Mouse (Mus musculus): ENCODE results near the gene Calm4.
A peak's percentile ranks its signal among the peaks of the same experiment; 100 is the strongest.
"Not testable (repeated sequence)": the region's sequence is repeated elsewhere in the genome, so short reads cannot be mapped to it uniquely, and the experiment has no call there.

The Calm4 gene

DNA sequence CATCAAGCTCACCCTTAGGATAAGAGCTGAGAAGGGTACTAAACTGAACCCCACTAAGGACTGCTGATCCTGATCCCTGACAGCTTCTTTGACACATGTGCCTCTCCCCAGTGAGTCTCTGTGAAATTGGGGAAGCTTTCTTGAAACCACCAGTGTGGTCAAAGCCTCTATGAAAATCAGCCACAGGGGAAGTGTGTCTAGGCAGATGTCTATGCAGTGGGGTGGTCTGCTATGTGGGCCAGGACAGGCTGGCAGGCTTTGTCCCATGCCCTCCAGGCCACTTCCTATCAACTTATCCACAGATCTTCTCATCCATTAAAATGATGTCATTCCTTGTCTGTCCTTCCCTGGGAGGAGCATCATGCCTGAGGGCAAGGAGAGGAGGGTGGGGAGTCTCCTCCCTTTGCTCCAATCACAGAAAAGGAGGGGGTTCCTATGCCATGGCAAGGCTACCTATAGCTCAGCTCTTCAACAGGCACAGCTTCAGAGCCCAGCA lies at the start of gene Calm4:
Calm4 (plus strand) TSS at position 446 of the 496 bp plus-strand sequence.
- DNase-seq: not testable (repeated sequence)

- no peak for DNase-seq
Observed at GRCm38 (mm10) chr13:3788588-3788987, 49.0 kb upstream of the Calm4 start.

- no peak for DNase-seq
Observed at GRCm38 (mm10) chr13:3789531-3789930, 48.0 kb upstream of the Calm4 start.

GRCm38 (mm10) chr13:3796649-3797048 lies 40.9 kb upstream of the Calm4 start:
- no peak for DNase-seq

- DNase-seq: no peak
Observed at GRCm38 (mm10) chr13:3798751-3799150, 38.8 kb upstream of the Calm4 start.

GRCm38 (mm10) chr13:3799386-3799785 lies 38.2 kb upstream of the Calm4 start:
- DNase-seq: peak; percentile 23

DNA sequence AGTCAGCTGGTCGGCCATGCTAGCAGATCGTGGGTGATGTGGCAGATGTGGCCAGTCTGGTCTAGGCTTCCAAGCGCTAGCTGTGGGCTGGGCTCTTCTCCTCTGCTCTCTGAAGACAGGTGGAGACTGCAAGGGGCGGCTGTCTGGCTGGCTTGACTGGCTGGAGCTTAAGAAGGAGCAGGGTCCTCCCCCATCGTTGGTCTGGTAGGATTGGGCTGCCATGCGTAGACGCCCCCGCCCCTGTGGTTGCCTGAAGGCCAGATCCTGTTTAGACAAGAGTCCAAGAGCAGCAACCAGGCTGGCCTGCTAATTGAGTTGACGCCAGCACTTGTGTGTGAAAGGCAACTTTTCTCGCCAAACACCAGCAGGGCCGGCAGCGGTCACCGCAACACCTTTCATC lies 33.4 kb upstream of the Calm4 start, which contains the start of gene Calml3:
Calml3 (minus strand) TSS at position 131 of the 400 bp plus-strand sequence.
- DNase-seq: no peak

- DNase-seq: no peak
Observed at GRCm38 (mm10) chr13:3805132-3805531, 32.4 kb upstream of the Calm4 start.

GRCm38 (mm10) chr13:3805638-3806037 lies 31.9 kb upstream of the Calm4 start:
- no peak for DNase-seq

GRCm38 (mm10) chr13:3807131-3807827 lies 30.3 kb upstream of the Calm4 start:
- DNase-seq: no peak

GRCm38 (mm10) chr13:3818012-3818739 lies 19.4 kb upstream of the Calm4 start:
- DNase-seq: no peak

DNA sequence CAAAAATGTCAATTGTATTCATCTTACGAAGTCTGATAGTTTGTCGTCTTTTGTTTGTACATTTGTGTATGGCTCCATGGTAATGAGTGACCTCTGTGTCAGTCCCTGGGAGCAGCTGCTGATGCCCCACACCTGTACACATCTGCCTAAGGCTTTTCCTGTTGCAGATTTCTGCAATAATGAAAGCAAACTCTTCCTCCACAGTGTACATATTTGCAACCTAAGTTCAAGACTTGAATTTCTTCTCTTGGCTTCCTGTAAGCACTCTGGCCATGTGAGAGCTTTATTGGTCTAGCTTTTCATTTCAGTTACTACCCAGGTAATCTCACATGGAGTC lies 18.8 kb upstream of the Calm4 start:
- DNase-seq: no peak

GRCm38 (mm10) chr13:3822105-3822504 lies 15.5 kb upstream of the Calm4 start:
- DNase-seq: no peak

GRCm38 (mm10) chr13:3825726-3826125 lies 11.8 kb upstream of the Calm4 start:
- DNase-seq: no peak

DNA sequence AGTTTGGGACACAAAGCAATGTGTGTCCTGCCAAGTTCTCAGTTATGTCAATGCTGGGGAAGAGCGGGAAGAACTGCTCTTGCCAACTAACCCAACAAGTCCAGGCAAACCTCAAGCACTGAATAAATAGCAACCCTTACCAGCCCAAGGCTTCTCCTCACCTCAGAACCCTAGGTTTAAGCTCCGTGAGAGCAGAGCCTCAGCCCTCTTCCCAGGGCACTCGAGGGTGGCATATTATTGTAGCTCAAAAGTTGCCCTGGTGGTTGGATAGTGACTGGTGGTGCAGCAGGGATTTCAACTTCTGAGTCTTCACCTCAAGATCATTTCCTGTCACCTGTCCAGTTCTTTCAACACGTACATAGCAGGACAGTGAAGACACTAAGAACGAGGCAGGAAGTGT lies 6.0 kb upstream of the Calm4 start:
- DNase-seq: no peak

DNA sequence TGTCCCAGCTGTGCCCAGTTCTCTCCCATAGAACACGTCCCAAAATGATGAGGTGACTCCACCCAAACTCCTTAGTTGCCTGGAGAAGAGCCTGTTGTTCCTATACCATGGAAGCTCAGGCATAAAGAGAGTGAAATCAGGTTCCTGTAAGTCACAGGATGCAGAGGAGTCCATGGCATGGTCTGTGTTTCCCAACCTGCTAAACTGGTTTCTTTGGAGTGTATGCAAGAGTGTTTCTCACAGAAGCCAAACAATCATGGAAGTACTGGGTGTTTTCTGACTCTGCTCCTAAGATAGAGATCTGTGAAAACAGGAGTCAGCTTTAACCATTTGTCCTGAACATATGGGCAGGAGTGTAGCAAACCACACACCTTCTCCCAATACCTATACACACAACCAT lies 5.6 kb upstream of the Calm4 start:
- no peak for DNase-seq

DNA sequence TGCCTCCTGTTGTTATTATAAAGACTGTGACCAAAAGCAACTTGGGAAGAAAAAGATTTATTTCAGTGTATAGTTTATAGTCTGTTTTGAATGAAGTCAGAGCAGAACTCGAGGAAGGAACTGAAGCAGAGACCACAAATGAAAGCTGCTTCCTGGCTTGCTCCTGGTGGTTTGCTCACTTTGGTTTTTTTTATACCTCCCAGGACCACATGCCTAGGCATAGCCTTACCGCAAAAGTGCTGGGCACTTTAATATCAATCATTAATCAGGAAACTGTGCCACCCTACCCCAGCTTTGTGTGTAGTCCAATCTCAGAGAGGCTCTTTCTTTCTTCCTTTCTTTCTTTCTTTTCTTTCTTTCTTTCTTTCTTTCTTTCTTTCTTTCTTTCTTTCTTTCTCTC lies 5.1 kb upstream of the Calm4 start:
- DNase-seq: no peak

- not testable (repeated sequence) for DNase-seq
Observed at GRCm38 (mm10) chr13:3833644-3834043, 3.9 kb upstream of the Calm4 start.

DNA sequence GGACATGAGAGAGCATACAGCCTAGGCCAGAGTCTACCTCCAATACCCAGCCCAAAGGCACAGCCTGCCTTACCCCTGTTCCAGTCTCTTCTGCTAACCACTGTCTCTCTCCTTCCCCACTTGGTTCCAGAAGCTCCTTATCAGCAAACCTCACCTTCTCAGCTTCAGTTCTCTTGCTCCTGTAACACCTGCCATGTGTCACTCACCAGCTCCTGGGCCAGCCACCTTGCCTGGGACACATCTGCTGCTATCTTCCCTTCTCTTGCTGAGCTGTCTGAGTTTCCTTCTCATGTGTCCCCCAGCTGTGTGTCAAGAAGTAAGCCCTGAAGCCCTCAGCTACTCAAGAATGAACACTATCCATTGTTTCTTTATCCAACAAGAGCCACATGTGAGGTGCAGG lies 3.1 kb downstream of the Calm4 start:
- DNase-seq: not testable (repeated sequence)

DNA sequence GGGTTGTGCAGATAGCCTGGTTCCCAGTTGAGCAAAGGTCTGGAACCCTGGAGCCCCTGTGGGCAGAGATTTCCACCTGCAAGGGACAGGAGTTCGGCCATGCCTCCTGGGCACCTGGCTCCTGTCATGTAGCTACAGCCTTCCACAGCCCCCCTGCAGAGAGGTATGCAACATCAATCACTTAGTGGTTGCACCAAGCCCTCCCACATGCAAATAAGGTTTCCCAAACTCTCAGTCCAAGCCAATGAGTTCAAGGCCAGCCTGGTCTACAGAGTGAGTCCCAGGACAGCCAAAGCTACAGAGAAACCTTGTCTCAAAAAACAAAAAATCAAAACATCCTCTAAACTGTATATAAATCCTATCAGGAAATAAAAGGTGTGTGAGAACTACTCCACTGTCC lies 12.8 kb downstream of the Calm4 start:
- no peak for DNase-seq

GRCm38 (mm10) chr13:3853648-3854333 lies 16.2 kb downstream of the Calm4 start, which contains the start of gene Calm5:
Gene Calm5, plus strand, starts transcription at chr13:3854173.
- not testable (repeated sequence) for DNase-seq

- no peak for DNase-seq
Observed at GRCm38 (mm10) chr13:3854856-3855255, 17.3 kb downstream of the Calm4 start.

DNA sequence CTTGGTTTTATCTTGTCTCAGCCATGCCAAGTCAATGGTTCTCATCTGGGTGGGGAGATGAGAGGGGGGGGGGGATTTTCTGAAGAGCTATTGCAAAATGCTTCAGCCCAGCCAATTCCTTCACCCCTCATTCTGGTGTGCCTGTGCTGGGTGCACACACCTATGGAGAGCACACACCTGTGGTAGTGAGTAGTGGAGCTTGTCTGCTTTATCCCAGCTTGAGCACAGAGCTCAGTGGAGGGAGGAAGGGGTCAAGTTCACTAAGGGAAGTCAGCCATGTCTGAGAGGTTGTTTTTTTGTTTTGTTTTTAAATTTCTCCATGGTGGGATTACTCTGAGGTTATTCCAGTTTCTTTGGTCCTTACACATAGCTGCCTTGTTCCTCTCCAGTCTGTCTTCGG lies 18.7 kb downstream of the Calm4 start:
- DNase-seq: no peak

DNA sequence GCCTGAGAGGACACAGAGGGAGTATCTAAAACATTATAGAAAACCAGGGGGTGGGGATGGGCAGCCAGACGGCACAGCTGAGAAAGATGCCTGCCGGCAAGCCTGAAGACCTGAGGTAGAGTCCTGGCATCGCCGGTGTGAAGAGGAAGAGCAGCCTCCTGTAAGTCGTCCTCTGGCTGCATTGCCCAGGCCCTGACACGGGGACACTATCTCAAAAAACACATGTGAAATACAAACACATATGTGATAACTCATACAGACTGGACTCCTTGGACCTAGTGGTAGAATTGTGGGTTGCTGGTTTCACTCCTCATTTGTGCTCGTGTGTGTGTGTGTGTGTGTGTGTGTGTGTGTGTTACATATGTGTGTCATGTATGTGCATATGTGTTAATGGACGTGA lies 23.7 kb downstream of the Calm4 start:
- DNase-seq: no peak

Measured in embryo, embryonic 11 days (tissue).